Mouse (Mus musculus) erythroblast, embryonic 14.5 days (primary cell): ENCODE results near the gene Hcar1. TPM values are rescaled to one million over a fixed set of nuclear protein-coding genes. Genes with fewer than 3 reads are reported as not detected.

Experiments
- H3K27me3 ChIP-seq: 2 replicates; pipeline ENCODE4 v1.6.1; 2012; ENCODE audit warnings: inconsistent platforms; ENCODE audit not compliant: control insufficient read depth
- H3K36me3 ChIP-seq: 2 replicates; pipeline ENCODE4 v1.6.1; 2012; ENCODE audit warnings: mild to moderate bottlenecking, inconsistent platforms; ENCODE audit not compliant: control insufficient read depth
- H3K4me1 ChIP-seq: 2 replicates; pipeline ENCODE4 v1.6.1; 2012; ENCODE audit warnings: inconsistent platforms; ENCODE audit not compliant: control insufficient read depth
- H3K4me3 ChIP-seq: replicated peaks from 2 replicates; pipeline ENCODE3; 2012; ENCODE audit warnings: moderate library complexity, mild to moderate bottlenecking, inconsistent platforms
- H3K9me3 ChIP-seq: 2 replicates; pipeline ENCODE4 v1.6.1; 2012; ENCODE audit warnings: low read length, inconsistent platforms, mixed read lengths; ENCODE audit not compliant: control insufficient read depth
- GATA1 ChIP-seq: IDR thresholded peaks from 2 replicates; pipeline ENCODE4 v1.6.1; 2012; ENCODE audit warnings: low read length, inconsistent platforms, mixed read lengths
- TAL1 ChIP-seq: IDR thresholded peaks from 3 replicates; pipeline ENCODE4 v1.6.1; 2012; ENCODE audit warnings: low read length, inconsistent platforms, mixed read lengths
- polyA plus RNA-seq: library from polyadenylated mRNA; stranded (reverse); fragments of >175 nt; gene quantifications from 2 replicates; pipeline ENCODE4 v1.2.3, GENCODE M21; 2012

Gene Hcar1
- polyA plus RNA-seq, 1 experiment: not detected

DNA sequence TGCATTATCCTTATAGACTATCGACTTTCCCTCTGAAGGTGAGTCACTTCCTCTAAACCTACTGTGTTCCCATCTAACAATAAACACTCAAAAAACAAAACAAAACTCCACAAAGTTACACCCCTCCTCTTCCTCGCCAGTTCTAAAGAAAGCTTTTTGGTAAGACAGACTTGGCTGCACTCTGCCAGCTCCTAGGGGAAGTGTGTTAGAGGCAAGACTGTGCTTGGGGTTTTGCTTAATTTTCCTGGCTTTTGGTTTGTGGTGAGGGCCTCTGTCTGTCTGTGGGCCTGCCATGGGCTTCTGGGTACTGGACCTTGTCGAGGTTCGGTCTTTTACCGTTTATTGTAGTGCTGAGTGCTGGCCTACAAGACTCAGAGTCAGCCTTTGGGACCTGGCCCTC lies 5.6 kb downstream of the Hcar1 start:
- Histone ChIP-seq H3K27me3 (peaks cover 10% of the 10 kb centered on the region), H3K36me3 (no peaks in the 10 kb centered on the region), H3K4me1 (no peaks in the 10 kb centered on the region), H3K9me3 (no peaks in the 10 kb centered on the region), H3K4me3 (no peak overlapping the region)
- TF ChIP-seq GATA1: no peak

DNA sequence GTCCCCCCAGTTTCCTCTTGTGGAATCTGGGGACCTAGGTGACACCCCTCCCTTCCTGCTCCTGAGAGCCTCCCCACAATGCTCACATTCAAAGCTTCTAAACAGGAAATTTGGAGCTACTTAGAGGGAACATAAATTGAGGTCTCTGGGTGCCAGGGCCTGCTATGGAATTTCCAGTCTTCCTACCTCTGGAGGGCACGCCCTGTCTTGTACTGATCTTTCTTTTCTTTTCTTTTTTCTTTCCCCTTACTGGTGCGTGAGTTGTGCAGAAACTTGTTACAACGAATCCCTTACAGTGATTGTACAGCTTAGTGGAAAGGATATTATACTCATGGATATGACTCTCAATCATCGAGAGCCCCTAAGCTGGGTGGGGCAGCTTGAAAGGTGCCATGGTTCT lies 10.2 kb downstream of the Hcar1 start:
- TF ChIP-seq TAL1 (no peak), GATA1 (no peak)
- H3K4me3 ChIP-seq: no peak overlapping the region
- H3K4me1 ChIP-seq: no peaks in the 10 kb centered on the region
- H3K27me3 ChIP-seq: no peaks in the 10 kb centered on the region
- H3K9me3 ChIP-seq: no peaks in the 10 kb centered on the region
- H3K36me3 ChIP-seq: no peaks in the 10 kb centered on the region

DNA sequence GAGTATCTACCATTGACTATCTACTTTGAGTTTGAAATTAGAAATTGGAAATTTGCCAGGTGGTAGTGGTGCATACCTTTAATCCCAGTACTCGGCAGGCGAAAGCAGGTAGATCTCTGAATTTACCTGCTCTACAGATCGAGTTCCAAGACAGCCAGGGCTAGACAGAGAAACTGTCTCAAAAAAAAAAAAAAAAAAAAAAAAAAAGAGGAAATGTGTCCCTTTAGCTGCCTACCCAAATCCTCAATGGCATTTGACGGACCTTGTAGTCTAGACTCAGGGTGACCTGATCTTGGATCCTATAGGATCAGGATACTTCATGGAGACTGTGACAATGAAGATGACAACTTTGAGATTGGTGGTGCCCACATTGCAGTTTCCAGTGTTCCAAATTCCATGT lies 13.4 kb downstream of the Hcar1 start:
- no peaks in the 10 kb centered on the region for H3K9me3 ChIP-seq
- H3K4me1 ChIP-seq: no peaks in the 10 kb centered on the region
- TF ChIP-seq TAL1: no peak
- TF ChIP-seq GATA1: no peak
- no peaks in the 10 kb centered on the region for H3K36me3 ChIP-seq
- no peaks in the 10 kb centered on the region for H3K27me3 ChIP-seq
- no peak overlapping the region for H3K4me3 ChIP-seq

DNA sequence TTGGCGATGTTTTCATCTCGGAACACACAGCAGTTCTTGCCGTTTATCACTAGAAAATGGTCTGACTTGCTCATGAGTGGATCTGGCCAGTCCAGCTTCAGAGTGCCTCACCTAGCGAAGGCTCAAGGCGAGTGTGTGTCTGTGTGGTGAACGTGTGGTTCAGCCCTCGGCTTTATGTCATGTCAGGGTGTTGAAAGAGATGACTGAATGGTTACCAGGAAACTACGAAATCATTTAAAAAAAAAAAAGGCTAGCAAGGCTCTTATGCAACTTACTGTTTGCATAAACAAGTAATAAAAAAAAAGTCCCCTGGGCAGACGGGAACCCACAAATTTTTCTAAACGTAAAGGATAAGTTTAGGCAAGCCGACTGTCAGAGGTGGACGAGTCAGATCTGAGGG lies 14.5 kb downstream of the Hcar1 start, which contains the start of gene Hcar2:
TSS of gene Hcar2 (minus strand) at position 135 of the 400 bp plus-strand sequence.
- H3K4me1 ChIP-seq: no peaks in the 10 kb centered on the region
- H3K9me3 ChIP-seq: no peaks in the 10 kb centered on the region

DNA sequence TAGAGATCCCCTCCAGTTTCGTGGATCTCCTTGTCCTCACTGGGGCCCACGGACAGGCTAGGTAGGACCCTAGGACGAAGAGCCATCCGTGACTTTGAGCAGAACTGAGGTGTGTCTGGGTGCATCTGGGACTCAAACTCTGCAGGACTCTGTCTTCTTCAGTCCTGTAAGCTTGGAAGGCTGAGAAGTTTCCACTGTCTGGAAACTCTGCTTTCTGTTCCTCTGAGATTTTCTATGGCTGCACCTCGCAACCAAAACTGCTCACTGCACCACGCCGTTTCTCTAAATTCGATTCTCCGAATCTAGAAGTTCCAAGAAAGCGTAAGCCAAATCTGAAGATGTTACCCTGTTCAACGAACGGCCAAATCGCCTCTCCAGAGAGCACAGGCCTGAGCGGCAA lies 15.9 kb downstream of the Hcar1 start:
- no peak overlapping the region for H3K4me3 ChIP-seq
- TF ChIP-seq TAL1: no peak
- no peak for TF ChIP-seq GATA1

More for the DNA sequence above, 14.5 kb downstream of the Hcar1 start, which contains the start of gene Hcar2:
- no peaks in the 10 kb centered on the region for H3K27me3 ChIP-seq
- H3K36me3 ChIP-seq: no peaks in the 10 kb centered on the region
- TF ChIP-seq TAL1: no peak
- no peak for TF ChIP-seq GATA1
- H3K4me3 ChIP-seq: no peak within 1 kb of the TSS

DNA sequence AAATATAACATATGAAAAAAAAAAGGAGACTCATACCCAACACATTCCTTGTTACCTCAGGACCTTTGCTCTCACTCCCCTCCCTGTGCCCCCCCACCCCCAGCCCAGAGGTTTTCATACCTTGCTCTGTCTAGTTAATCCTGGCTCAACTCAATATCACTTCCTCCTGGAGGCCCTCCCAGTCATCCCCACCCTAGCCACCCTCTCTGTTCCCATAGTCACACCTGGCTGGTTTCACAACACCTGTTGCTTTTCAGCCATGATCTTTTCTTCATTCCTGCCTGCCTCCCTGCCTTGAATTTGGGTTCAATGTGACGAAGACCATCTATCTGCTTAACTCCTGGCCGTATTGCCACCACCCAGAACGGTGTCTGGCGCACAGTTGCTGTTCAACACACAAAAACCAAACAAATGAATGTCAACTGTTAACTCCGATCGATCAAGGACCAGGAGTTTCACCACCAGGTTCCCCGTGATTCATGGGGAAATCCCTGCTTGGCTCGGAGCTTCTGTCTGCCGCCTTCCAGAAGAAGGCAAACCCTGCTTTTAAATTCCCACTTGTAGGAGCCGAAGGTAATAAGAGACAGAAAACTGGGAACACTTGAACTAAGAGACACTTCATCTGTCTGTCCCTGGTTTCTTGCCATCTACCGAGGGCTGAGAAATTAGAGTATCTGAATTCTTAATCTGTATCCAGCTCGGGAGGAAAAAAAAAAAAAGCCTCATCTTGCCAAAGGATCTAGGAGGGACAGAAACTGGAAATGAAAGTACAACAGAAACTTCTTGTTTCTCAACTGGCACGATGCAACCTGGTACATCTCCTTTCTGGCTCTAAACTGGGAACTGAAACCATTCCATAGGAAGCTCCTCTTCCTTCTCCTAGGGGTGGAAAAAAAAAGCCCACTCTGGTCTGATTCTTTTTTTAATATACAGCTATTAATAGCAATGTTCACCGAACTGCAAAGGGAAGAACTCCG lies 17.2 kb downstream of the Hcar1 start:
- H3K4me3 ChIP-seq: no peak overlapping the region
- TF ChIP-seq TAL1 (no peak), GATA1 (no peak)
- H3K36me3 ChIP-seq: no peaks in the 10 kb centered on the region
- H3K4me1 ChIP-seq: no peaks in the 10 kb centered on the region
- no peaks in the 10 kb centered on the region for H3K27me3 ChIP-seq
- H3K9me3 ChIP-seq: no peaks in the 10 kb centered on the region

More for the DNA sequence above, 15.9 kb downstream of the Hcar1 start:
- Histone ChIP-seq H3K27me3 (no peaks in the 10 kb centered on the region), H3K9me3 (no peaks in the 10 kb centered on the region), H3K4me1 (no peaks in the 10 kb centered on the region), H3K36me3 (no peaks in the 10 kb centered on the region)

DNA sequence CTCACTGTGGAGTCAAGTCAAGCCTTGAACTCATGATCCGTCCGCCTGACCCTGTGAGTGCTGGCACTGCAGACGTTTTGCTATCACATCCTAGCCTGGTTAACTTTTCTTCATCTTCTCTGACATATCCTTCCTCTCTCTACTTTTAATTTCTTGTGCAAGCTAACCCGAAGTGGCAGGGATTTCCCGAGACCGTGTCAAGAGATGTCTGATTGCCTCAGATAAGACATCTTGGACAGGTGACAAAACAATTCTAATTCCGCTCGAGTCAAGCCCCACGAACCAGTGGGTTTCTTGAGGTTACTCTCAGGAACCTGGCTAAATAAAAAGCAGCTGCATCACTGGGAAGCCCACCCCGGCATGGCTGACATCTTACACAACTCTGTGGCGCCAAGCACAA lies 21.0 kb downstream of the Hcar1 start:
- no peaks in the 10 kb centered on the region for H3K9me3 ChIP-seq
- H3K27me3 ChIP-seq: no peaks in the 10 kb centered on the region
- no peak for TF ChIP-seq GATA1
- no peak for TF ChIP-seq TAL1
- no peaks in the 10 kb centered on the region for H3K36me3 ChIP-seq
- no peaks in the 10 kb centered on the region for H3K4me1 ChIP-seq
- H3K4me3 ChIP-seq: no peak overlapping the region

DNA sequence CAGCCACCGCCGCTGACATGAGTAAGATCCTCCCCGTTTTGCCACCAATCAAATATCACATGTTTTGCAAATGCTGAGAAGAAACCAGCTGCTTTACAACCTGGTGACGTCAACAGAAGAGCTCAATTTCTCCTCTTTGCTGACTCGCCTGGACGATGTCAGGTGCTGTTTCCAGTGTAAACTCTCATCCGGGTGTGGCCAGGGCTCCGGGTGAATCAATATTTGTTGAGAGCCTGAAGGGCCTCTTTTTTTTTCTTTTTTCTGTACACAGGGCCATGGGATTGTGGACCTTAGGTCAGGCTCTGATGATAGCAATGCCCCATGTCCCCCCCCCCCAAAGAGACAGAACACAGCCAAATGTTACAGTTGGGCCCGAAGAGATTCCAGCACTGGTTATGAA lies 25.3 kb downstream of the Hcar1 start:
- no peaks in the 10 kb centered on the region for H3K36me3 ChIP-seq
- H3K9me3 ChIP-seq: no peaks in the 10 kb centered on the region
- no peak overlapping the region for H3K4me3 ChIP-seq
- TF ChIP-seq TAL1 (no peak), GATA1 (no peak)
- no peaks in the 10 kb centered on the region for H3K27me3 ChIP-seq
- H3K4me1 ChIP-seq: no peaks in the 10 kb centered on the region

DNA sequence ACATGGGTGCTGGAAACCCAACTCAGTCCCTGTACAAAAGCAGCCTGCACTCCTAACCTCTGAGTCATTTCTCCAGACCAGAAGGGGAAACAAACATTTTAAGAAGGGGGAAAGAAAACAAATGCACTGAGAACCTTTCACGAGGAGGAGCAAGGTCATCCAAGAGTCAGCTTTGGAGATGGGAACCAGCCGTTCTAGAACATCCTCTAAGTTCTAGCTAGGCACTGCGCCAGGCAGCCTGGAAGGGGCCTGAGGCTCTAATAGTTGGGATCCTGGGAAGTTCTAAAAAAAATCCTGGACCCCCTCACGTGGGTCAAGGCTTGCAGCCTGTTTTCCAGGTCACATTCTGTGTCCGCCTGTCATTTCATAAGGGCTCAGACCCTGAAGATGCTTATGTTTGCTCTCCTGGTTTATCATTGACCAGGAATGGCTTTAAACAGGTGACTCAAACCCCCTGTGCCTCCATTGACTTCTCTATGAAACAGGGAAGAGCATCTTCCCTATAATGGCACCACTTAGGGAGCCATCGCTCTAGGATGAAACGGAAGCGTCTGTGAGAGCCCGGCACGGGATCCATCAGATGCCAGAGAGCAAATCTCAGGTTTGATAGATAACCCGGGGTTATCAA lies 25.8 kb downstream of the Hcar1 start:
- Histone ChIP-seq H3K9me3 (no peaks in the 10 kb centered on the region), H3K27me3 (no peaks in the 10 kb centered on the region), H3K36me3 (no peaks in the 10 kb centered on the region), H3K4me3 (no peak overlapping the region), H3K4me1 (no peaks in the 10 kb centered on the region)
- TF ChIP-seq TAL1 (no peak), GATA1 (no peak)
